Mouse (Mus musculus): ENCODE measurements around the gene Il34. TPM values are rescaled to one million over a fixed set of nuclear protein-coding genes. Genes with fewer than 3 reads are reported as not detected.

The Il34 gene
- 1 to 10 TPM; 3.3 to 5.3 TPM for total RNA-seq (2021)
- 7.2 and 15.3 TPM in 2 replicates for polyA plus RNA-seq (2012; rRNA removed)
- long read RNA-seq, partial matches to known transcripts: 1 of 7 reads
- long read RNA-seq, other reads (novel, unspliced or antisense): 4 of 7 reads

GRCm38 (mm10) chr8:110805669-110806068 is at the start of gene Il34:
Gene Il34, minus strand, starts transcription at chr8:110805924.
- Histone ChIP-seq H3K4me1 (ENCODE audit: control insufficient read depth, insufficient read depth, low read length) (peaks cover 7% of the 10 kb centered on the region), H3K79me2 (replicated peaks; ENCODE audit: control insufficient read depth, insufficient read depth, low read length) (no peaks in the 10 kb centered on the region), H3K27ac (peak within 1 kb of the TSS; percentile 41), H3K9ac (ENCODE audit: low read depth, low read length) (peak within 1 kb of the TSS; percentile 15; the same call in 1 of the 2 replicates), H3K27me3 (ENCODE audit: control insufficient read depth, insufficient read depth, low read length) (no peaks in the 10 kb centered on the region), H3K4me3 (no peak within 1 kb of the TSS), H3K36me3 (ENCODE audit: control insufficient read depth, insufficient read depth, low read length) (peaks cover 6% of the 10 kb centered on the region)
- intact Hi-C loops (cut with DNase I): no loop called here
- WGBS: 46% methylated on average over 12 of the region's 12 CpGs
- DNase-seq: no peak
- TF ChIP-seq EP300 (IDR thresholded peaks at IDR 0.05; ENCODE audit: insufficient read depth, low read depth, low read length) (no peak), POLR2A (IDR thresholded peaks at IDR 0.05; ENCODE audit: insufficient read depth, low read depth, low read length) (no peak), CTCF (IDR thresholded peaks at IDR 0.05) (no peak)

GRCm38 (mm10) chr8:110851186-110851585 is 45.5 kb upstream of the Il34 start:
- Histone ChIP-seq H3K79me2 (replicated peaks; ENCODE audit: control insufficient read depth, insufficient read depth, low read length) (no peaks in the 10 kb centered on the region), H3K27me3 (ENCODE audit: control insufficient read depth, insufficient read depth, low read length) (no peaks in the 10 kb centered on the region), H3K36me3 (ENCODE audit: control insufficient read depth, insufficient read depth, low read length) (peaks cover 11% of the 10 kb centered on the region), H3K27ac (no peak overlapping the region), H3K4me3 (no peak overlapping the region), H3K4me1 (ENCODE audit: control insufficient read depth, insufficient read depth, low read length) (peaks cover 2% of the 10 kb centered on the region; the same call in 1 of the 2 replicates), H3K9ac (ENCODE audit: low read depth, low read length) (no peak overlapping the region)
- DNase-seq: no peak
- 92% methylated on average over 10 of the region's 10 CpGs for WGBS
- no peak for TF ChIP-seq CTCF (IDR thresholded peaks at IDR 0.05)
- no peak for TF ChIP-seq POLR2A (IDR thresholded peaks at IDR 0.05; ENCODE audit: insufficient read depth, low read depth, low read length)
- no peak for TF ChIP-seq EP300 (IDR thresholded peaks at IDR 0.05; ENCODE audit: insufficient read depth, low read depth, low read length)
- intact Hi-C loops (cut with DNase I): no loop called here

GRCm38 (mm10) chr8:110847645-110848495 is 42.1 kb upstream of the Il34 start:
- intact Hi-C loops (cut with DNase I): loop anchor here (10.0 kb wide), 1 partner anchor 203 kb away; no protein-coding TSS in a partner anchor
- H3K4me1 ChIP-seq (ENCODE audit: control insufficient read depth, insufficient read depth, low read length): peaks cover 5% of the 10 kb centered on the region
- WGBS: 31% methylated on average over 14 of the region's 14 CpGs
- H3K36me3 ChIP-seq (ENCODE audit: control insufficient read depth, insufficient read depth, low read length): peaks cover 14% of the 10 kb centered on the region
- peak overlapping the region; percentile 83 for H3K4me3 ChIP-seq
- no peak for DNase-seq
- no peak for TF ChIP-seq EP300 (IDR thresholded peaks at IDR 0.05; ENCODE audit: insufficient read depth, low read depth, low read length)
- TF ChIP-seq CTCF (IDR thresholded peaks at IDR 0.05): no peak
- no peak for TF ChIP-seq POLR2A (IDR thresholded peaks at IDR 0.05; ENCODE audit: insufficient read depth, low read depth, low read length)
- peaks cover 3% of the 10 kb centered on the region for H3K79me2 ChIP-seq (replicated peaks; ENCODE audit: control insufficient read depth, insufficient read depth, low read length)
- peak overlapping the region; percentile 92; the same call in 1 of the 2 replicates for H3K27ac ChIP-seq
- H3K27me3 ChIP-seq (ENCODE audit: control insufficient read depth, insufficient read depth, low read length): no peaks in the 10 kb centered on the region
- H3K9ac ChIP-seq (ENCODE audit: low read depth, low read length): no peak overlapping the region

GRCm38 (mm10) chr8:110847171-110847549 is 41.4 kb upstream of the Il34 start:
- no peak for DNase-seq
- TF ChIP-seq EP300 (IDR thresholded peaks at IDR 0.05; ENCODE audit: insufficient read depth, low read depth, low read length): no peak
- TF ChIP-seq CTCF (IDR thresholded peaks at IDR 0.05): no peak
- TF ChIP-seq POLR2A (IDR thresholded peaks at IDR 0.05; ENCODE audit: insufficient read depth, low read depth, low read length): no peak
- WGBS: under 1% methylated on average over 13 of the region's 13 CpGs
- H3K9ac ChIP-seq (ENCODE audit: low read depth, low read length): peak overlapping the region; percentile 88
- peak overlapping the region; percentile 92 for H3K27ac ChIP-seq
- H3K4me1 ChIP-seq (ENCODE audit: control insufficient read depth, insufficient read depth, low read length): peaks cover 5% of the 10 kb centered on the region
- H3K79me2 ChIP-seq (replicated peaks; ENCODE audit: control insufficient read depth, insufficient read depth, low read length): peaks cover 3% of the 10 kb centered on the region
- H3K27me3 ChIP-seq (ENCODE audit: control insufficient read depth, insufficient read depth, low read length): no peaks in the 10 kb centered on the region
- peak overlapping the region; percentile 83 for H3K4me3 ChIP-seq
- peaks cover 16% of the 10 kb centered on the region for H3K36me3 ChIP-seq (ENCODE audit: control insufficient read depth, insufficient read depth, low read length)
- intact Hi-C loops (cut with DNase I): loop anchor here (10.0 kb wide), 1 partner anchor 202 kb away; no protein-coding TSS in a partner anchor

GRCm38 (mm10) chr8:110846405-110847170 is 40.9 kb upstream of the Il34 start, which contains the start of the genes Cog4 and Sf3b3:
Gene Cog4, plus strand, starts transcription at chr8:110846600.
Gene Sf3b3, minus strand, starts transcription at chr8:110846787.
- peak; percentile 89 to 90 for DNase-seq
- Histone ChIP-seq H3K27ac (peak within 1 kb of the TSS; percentile 92), H3K36me3 (ENCODE audit: control insufficient read depth, insufficient read depth, low read length) (peaks cover 16% of the 10 kb centered on the region), H3K4me1 (ENCODE audit: control insufficient read depth, insufficient read depth, low read length) (peaks cover 5% of the 10 kb centered on the region), H3K27me3 (ENCODE audit: control insufficient read depth, insufficient read depth, low read length) (no peaks in the 10 kb centered on the region), H3K4me3 (peak within 1 kb of the TSS; percentile 83), H3K79me2 (replicated peaks; ENCODE audit: control insufficient read depth, insufficient read depth, low read length) (peaks cover 3% of the 10 kb centered on the region), H3K9ac (ENCODE audit: low read depth, low read length) (peak within 1 kb of the TSS; percentile 88)
- peak; percentile 19; the same call in 1 of the 2 replicates for TF ChIP-seq CTCF (IDR thresholded peaks at IDR 0.05)
- TF ChIP-seq EP300 (IDR thresholded peaks at IDR 0.05; ENCODE audit: insufficient read depth, low read depth, low read length): 0 out of 2 replicates have a peak, but pooled peaks have one; percentile 70
- peak; percentile 96 for TF ChIP-seq POLR2A (IDR thresholded peaks at IDR 0.05; ENCODE audit: insufficient read depth, low read depth, low read length)
- intact Hi-C loops (cut with DNase I): loop anchor here (1.0 to 10.0 kb wide), 2 partner anchors 202 to 210 kb away; partner anchors contain the start of gene Exosc6
- under 1% methylated on average over 53 of the region's 53 CpGs for WGBS

Measured in heart, adult 2 months (tissue).